Mouse (Mus musculus) heart, postnatal 14 days (tissue): ENCODE results near the gene Dap. TPM values are rescaled to one million over a fixed set of nuclear protein-coding genes. Genes with fewer than 3 reads are reported as not detected.
A peak's percentile ranks its signal among the peaks of the same experiment; 100 is the strongest.

Experiments used
- DNase-seq, 2 experiments: peaks; one replicate each; pipeline ENCODE4 v3.0.0; 2021 to 2022
- intact Hi-C: fragments of 180-260 bp; cut with DNase I; formaldehyde crosslinking; loops from one replicate; pipeline ENCODE4 v1.15.1; 2025
- total RNA-seq, 2 experiments: library from RNA; stranded (reverse); gene quantifications; 2 replicates each; pipeline ENCODE4 v1.2.3; 2021

Gene Dap
- total RNA-seq, 2 experiments from 2014 or later = 22.7 to 22.9 TPM

DNA sequence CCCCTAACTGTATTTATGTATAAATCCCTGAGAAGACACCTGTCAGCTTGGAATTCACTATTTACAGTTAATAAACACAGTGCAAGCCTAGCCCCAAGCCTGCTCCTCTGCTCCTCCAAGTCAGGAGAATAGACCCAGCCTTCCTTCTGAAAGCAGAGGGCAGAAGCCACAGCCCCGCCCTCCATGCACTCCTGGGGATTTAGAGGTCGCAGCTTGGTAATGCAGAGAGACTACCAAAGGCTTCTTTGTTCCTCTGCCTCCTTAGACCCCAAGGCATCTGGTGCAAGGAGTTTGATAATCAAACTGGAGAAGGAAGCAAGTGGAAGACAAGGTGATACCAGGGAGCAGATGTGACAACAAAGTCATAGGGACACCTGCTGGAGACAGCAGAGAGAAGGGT, 70.2 kb downstream of the Dap start:
- no peak for DNase-seq
- intact Hi-C loops = no loop called here

DNA sequence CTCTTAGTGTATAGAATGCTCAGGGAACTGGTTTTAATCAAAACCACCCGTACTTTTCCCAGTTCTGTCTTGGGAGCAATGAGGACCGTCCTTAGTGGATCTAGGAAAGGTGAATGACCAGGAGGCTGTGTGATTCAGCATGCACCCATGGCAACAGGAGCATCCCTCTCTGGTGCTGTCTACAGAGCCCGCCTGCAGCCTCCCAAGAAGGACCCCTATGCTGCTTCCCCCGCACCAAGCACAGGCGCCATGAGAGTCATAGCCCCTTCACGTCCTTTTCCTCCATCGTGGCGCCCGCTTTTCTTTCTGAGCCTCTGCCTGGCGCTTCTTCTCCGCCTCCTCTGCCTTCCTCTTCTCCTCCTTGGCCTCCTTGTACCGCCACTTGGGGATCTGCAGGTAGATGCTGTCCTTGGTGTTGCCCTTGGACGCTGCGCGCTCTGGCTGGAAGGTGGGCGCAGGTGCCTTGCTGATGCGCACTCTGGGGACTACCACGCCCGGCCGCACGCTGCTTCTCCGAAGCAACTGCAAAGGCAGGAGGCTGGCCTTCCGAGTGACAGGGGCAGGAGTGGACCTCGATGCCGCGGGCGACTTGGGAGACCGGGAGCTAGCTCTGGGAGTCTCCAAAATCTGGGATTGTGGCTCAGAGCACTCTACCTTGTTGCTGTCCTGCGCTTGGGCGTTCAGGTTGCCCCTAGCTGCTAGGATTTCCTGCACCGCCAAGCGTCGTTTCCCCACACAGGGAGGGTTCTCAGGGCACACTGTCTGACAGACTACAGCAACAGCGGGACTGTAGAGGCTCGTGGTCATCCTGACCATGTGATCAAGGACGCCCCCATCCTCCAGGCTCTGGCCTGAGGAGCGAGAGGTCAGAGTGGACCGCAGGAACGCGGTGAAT, 73.0 kb downstream of the Dap start:
- intact Hi-C loops = no loop called here
- no peak for DNase-seq

DNA sequence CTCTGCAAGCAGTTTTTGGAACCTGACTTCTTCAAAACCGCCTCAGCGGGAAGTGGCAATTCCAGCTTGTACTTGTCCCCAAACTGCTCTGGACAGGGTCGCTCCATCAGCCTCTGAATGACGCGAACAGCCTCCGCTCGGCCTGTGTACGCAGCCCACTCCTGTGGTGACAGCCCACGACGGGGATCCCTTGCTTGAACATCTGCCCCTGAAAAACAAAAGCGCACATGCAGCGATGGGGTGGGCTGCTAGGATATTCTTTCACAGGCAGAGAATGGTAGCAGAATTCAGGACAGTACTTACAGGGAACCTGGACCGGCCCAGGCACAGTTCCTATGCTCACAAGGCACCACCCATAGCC, 73.6 kb downstream of the Dap start:
- intact Hi-C loops = no loop called here
- no peak for DNase-seq

DNA sequence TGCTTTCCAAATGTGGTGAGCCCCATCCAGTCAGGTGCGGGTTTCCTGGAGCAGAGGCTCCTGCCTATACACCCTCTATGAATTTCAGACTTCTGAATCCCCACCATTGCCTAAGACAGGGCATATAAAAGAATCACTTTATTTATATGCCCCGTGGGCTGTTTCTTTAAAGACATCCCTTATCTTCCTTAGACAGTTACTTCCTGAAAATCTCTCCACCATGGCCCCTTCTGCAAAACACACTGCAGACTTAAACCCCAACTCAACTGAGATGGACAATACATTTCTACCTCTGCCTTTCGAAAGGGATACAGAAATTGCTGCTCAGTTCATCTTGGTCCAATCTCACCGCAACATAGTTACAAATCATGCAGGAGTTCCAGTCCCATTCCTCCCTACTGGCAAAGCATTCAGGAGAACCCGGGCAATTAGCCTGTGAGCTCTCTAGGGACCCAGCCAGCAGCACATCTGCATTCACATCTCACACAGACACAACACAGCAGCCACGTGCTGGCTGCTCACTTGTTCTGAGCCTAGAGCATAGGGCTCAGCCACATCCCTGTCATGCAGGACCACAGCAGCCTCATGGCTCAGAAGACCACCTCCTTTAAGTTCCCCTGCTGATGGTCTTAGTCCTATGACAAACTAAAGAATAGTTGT, 75.3 kb downstream of the Dap start:
- no peak for DNase-seq
- intact Hi-C loops = no loop called here

DNA sequence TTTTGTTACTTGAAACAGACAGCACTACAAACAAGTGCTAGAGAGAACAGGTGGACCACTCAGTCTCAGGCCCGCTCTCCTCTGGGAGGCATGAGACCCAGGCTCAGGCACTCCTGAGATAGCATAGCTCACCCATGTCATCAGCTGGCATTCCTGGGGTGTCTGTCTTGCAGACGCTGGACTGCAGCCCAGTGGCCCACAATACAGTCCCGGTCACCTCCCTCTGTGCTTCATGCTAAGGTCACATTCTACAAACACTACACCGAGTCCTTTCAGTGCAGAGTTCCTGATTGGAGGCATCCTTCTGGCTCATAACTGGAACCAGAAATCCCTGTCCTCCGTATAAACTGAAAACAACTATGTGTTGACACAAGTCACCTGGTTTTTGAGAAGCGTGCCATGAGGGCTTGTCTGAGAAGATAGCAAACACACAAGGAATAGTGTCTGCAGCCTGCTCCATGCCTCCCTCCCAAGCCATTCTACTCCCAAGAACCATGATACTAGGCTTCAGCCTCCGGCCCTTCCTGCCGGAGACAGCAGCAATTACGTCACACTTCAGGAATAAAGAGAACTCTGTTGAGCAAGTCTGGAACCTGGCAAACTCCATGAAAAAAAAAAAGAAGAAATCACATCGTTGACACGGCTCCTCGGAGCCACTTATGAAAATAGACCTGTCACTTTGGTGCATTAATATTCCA, 78.3 kb downstream of the Dap start:
- intact Hi-C loops = no loop called here
- peak; percentile 42 to 61 for DNase-seq

DNA sequence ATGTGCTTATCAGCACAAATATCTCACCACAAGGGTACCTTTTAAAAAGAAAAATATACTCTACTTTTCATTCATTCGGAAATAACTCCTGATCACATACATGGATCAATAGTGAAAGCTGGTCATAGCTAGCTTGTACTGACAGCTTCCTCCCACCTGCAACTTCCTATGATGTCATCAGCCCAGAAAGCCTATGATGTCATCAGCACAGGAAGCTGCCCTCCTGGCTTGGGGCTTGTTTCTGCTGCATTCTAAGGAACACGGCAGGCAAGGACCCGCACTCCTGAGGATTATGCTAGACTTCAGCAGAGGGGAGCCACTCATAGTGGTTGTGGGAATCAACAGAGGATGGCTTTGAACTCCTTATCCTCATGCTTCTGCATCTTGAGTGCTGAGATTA, 80.2 kb downstream of the Dap start:
- DNase-seq = no peak
- intact Hi-C loops = no loop called here

DNA sequence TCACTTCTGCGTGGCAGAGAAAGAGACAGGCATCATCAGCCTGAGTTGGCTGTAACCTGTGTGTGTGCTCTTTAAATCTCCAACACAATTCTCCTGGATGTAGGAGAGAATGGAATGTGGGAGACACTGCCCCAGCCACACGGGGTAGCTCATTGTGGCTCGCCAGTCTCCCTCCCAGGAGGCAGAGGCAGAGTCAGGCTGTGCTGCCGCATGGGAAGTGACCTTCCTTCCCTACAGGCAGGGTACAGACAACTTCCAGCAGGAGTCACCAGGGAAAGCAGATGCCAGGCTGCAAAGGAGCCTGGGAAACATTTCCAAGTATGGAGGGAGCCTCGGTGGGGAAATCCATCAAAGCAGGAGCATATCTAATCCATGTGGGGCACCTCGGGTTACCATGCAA, 81.1 kb downstream of the Dap start:
- intact Hi-C loops = no loop called here
- no peak for DNase-seq

DNA sequence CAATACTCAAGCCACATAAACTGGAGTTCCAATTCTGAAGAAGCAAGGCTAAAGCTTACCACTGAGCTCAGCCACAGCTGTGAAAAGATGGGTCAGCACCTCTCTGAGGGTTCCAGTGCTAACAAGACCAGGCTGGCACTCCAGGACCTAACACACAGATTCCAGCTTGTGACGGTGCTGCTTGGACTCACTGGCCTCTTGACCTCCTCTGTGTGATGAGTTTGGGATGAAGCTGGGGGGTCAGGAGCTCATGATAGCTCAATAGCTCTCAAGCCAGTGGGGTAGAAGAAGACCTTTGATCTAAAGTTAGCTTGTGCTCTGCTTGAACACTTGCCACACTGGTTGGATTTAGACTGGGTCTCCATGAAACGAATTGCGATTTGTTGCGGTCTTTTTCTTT, 82.6 kb downstream of the Dap start:
- DNase-seq = no peak
- intact Hi-C loops = no loop called here

DNA sequence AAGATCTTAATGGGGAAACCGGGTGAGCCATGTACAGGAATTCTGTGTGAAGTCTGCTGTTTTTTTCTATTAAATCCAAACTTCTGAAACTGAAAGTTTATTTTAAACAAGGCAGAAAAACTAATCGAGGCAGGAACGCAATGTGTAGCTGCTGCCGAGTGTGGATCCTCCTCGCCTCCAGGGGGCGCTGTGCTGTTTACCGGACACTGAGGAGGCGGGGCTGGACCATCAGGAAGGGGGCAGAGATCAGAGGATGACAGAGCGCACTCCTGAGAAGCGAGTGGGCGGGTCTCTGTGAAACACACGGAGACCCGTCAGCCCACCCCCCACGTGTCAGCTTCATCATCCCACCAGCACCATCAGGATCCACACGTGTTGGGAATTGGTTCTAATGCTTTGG, 85.4 kb downstream of the Dap start:
- DNase-seq = no peak
- intact Hi-C loops = no loop called here

DNA sequence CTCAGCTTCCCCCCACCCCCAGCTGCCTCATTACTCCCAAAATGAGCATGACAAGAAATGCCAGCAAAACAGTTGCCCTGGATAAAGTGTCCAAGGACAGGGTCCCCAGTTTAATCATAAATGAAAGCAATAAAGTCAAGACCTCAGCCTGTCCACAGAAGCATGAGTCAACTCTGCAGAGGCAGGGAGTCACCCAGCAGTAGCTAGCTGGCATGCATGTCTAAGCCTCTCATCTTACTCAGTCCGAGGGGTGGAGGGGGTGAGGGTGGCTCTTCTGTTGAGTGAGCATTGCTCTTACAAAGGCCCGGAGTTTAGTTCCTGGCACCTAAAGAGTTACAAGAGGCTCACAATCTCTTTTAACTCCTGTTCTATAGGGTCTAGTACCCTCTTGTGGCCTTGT, 87.9 kb downstream of the Dap start:
- intact Hi-C loops = no loop called here
- no peak for DNase-seq

DNA sequence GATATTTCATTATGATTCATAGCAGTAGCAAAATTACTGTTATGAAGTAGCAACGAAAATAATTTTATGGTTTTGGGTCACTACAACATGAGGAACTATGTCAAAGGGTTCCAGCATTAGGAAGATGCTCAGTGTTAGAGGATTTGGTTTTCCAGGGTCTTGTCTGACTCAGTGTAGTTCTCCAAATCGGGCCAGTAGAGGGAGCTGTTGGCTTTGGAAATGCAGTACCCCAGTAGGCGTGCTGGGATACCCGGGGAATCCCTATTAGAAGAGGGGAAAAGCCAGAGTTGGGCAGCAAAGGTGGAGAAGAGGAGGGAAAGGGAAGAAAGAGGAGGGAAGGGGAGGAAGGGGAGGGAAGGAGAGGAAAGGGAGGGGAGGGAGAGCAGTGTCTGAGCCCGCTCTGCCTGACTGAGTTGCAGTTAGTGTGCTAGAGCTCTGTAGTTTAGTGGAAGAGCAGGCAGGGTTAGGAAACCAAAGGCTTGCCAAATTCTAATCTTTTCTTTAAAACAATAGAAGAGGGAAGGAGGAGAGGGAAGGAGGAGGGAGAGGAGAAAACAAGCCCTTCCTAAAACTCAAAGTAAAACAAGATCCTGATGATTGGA, 91.6 kb downstream of the Dap start:
- intact Hi-C loops = loop anchor here (1.0 to 2.0 kb wide), 3 partner anchors 103 to 271 kb away; no protein-coding TSS in a partner anchor
- peak; percentile 84 to 91 for DNase-seq

DNA sequence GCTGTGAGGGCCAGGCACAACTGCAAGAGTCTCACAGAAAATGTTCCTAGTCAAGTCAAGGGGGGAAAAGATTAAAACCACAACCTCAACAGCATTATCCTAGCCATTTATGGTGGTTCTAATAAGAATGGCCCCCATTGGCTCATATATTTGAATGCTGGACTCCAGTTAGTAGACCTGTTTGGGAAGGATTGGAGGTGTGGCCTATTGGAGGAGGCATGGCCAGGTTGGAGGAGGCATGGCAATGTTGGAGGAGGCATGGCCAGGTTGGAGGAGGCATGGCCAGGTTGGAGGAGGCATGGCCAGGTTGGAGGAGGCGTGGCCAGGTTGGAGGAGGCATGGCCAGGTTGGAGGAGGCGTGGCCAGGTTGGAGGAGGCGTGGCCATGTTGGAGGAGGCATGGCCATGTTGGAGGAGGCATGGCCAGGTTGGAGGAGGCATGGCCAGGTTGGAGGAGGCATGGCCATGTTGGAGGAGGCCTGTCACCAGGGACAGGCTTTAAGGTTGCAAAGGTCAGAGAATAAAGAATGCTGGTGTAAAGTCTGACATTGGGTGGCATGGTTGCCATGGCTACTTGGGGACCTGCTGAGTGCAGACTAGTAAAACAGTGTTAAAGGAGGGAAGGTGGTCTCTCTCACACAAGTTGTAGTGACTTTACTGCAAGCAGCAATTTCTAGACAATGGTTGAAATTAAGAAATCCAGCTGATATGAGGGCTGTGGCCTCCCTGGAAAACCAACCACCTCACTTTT, 93.1 kb downstream of the Dap start:
- no peak for DNase-seq
- intact Hi-C loops = loop anchor here (2.0 kb wide), 1 partner anchor 102 kb away; no protein-coding TSS in a partner anchor

DNA sequence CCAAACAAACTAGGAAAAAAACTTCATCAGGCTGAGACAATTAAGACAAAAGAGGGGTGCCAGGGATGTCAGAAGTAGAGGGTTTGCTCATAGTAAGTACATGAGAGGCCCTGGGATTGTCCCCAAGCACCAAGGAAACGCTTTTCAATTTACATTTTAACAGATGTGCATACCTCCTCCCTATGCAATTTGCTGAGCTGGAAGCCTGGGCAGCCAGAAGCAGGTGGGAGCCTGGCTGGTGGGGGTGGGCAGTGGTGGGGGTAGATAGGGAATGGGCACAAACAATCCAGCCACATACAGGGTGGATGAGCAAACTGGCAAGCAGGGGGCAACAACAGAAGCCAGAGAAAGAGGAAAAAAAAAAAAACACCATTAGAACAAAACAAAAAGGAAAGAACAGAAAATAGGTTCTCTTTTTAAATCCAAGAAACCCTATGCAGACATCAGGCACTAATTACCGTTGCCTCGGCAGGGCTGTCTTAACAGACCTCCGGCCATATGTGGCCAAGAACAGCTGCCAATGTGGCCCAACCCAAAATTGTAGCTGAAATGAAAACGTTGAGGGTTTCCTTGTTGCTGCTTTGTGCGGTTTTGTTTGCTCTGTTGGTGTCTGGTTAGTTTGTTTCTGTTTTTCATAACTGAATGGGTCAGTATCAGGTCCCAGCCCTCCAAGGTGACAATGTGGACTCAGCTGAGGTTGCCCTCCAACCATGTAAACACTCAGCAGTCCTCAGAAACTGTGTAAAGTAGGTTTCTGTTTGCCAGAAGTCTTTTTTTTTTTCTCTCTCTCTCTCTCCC, 94.2 kb downstream of the Dap start:
- DNase-seq = peak in 1 of 2 experiments; percentile 15
- intact Hi-C loops = loop anchor here (2.0 kb wide), 1 partner anchor 48 kb away; the partner anchor contains the start of gene Ankrd33b

DNA sequence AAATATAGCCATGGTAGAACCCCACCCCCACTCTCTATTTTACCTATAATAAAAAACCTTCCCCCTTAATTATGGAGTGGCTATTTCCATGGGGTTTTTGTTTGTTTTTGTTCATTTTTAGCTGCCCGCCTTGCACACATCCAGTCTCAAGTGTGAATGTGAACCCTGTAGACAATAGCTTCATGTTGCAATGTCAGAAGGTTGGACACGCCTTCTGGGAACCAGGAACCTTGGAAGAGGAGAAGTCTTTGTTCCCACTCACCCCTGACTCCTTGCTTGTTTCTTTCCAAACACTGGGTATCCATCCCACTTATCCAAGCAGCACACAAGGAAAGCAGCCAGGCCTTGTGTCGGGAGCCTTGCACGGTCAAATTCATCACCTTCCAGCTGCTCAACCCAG, 94.9 kb downstream of the Dap start:
- intact Hi-C loops = loop anchor here (2.0 kb wide), 1 partner anchor 48 kb away; the partner anchor contains the start of gene Ankrd33b
- no peak for DNase-seq

DNA sequence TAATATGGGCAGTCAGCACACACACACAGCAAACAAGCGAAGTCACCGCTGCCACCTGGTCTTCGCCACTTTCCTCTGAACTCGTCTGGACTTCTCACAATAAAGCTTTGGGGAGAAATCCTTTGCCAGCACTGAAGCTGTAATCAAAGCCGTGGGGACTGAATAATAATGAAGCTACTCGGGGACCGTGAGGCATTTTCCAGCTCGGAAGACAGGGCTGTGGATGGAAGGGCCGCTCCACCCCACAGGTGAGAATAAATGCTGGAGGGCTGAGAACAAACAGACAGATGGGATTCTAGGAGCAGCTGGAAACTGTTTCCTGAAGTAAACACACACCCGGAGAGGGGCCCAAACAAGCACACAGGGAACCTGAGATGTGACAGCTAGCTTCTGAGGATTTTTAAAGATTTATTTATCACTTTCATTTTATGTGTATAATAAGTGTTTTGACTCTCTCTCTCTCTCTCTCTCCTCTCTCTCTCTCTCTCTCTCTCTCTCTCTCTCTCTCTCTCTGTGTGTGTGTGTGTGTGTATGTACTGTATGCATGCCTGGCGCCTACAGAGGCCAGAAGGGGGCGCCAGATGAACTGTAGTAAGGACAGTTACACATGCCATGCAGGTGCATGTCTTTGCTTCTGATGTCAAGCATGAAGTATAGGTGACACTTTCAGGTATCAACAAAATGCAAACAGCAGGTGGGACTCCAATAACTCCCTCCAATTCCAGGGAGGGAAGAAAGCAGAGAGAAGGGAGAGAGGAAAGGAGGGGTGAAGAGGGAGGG, 96.7 kb downstream of the Dap start:
- DNase-seq = no peak
- intact Hi-C loops = no loop called here

DNA sequence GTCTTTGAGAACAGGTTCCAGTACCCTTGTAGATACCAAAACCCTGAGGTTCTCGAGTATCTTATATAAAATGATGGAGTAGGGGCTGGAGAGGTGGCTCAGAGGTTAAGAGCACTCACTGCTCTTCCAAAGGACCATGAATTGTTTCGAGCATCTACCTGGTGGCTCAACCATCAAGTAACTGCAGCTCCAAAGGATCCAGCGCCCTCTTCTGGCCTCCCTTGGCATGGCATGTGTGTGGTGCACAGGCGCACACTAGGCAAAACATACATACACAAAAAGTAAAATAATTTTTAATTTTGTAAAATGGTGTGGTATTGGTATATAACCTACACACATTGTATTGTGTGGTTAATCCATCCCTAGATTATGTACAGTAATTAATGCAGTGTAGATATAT, 99.6 kb downstream of the Dap start:
- DNase-seq = peak in 1 of 2 experiments; percentile 20
- intact Hi-C loops = no loop called here
